Mouse (Mus musculus): ENCODE data around the gene Raf1.
"Not testable (repeated sequence)": the region's sequence is repeated elsewhere in the genome, so short reads cannot be mapped to it uniquely, and the experiment has no call there.

Raf1 gene

DNA sequence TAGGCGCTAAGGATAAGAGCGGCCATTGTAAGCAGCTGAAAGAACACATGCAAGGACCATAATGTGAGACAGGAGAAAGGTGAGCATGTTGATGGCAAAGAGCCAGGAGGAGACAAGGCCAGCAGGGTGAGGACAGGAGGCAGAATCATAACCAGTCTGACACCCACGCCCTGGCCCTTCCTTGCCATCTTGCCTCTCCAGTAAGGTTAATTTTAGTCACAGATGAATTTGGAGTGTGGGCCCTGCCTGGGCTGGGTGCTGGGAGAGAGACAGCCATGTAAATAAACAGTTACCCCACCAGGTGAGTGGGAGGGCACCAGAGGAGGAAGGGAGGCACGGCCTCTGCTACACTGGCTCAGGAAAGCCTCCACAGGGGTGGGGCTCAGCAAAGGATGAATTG lies 4.6 kb upstream of the Raf1 start:
- DNase-seq (ENCODE audit: low spot score in 2 of 2), result no peak

DNA sequence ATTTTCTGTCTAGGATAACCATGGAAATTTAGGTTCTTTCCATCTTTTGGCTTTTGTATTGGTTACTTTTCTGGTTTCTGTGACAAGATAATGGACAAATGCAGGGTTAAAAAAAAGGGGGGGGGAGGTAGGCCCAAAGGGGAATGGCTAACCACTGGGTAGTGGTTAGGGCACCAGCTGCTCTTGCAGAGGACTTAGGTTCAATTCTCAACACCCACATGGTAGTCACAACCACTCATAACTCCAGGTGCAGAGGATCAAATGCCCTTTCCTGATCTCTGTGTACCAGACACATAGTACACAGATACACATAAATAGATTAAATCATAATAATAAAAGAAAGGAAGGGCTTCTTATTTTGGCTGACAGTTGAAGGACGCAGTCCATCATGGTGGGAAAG lies 1.6 kb upstream of the Raf1 start:
- DNase-seq (ENCODE audit: low spot score in 2 of 2), result no peak

DNA sequence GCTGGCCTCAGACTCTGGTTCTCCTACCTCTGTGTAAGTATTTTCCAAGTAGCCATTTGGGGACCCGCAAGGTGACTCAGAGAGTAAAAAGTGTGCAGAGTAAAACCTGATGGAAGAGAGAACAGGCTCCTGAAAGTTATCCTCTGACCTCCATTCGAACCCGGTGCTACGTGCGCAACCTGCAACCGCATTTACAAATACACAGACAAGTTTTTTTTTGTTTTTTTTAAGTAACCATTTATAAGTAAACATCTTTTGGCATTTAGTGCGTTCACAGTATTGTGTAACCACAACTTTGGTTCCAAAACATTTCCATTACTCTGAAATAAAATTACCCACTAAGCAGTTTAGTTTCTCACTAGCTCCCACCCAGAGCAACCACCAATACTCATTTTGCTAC lies 1.0 kb upstream of the Raf1 start:
- DNase-seq (ENCODE audit: low spot score in 2 of 2), result no peak

DNA sequence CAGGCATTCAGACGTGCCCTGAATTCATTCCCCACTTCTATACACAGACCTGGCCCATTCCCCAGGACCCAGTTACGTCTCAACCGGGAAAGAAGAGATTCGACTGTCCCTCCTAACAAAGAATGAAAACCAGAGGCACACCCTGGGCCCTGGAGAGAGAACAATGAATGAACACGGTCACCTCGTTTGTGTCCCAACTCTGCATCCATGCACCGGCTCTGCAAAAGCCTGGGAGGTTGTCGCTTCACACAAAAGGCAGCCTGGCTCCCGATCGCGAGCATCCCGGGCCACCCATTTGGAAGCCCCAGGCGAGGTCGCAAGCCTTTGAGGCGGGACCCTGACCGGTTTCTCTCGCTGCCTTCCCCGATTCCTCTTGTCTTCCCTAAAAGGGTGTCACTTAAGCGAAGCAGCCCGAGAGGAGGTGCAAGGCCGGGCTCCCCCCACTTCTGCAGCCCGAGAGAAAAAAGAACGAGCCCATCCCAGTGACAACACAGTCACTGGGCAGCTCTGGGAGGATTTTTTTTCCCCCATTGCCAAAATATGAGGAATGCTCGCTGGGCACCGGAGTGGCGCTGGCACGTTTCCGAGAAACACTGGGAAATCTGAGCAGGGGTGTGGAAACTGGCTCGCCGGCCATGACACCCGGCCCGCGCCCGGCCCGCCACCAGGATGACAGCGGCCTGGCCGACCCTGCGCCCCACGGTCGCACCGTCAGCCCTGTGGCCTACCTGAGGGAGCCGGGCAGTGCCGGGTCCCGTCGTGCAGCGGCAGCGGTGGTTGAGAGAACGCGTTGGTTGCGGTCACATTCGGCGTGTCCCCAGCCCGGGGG lies 713 bp downstream of the Raf1 start:
- no peak for DNase-seq (ENCODE audit: low spot score in 2 of 2)

DNA sequence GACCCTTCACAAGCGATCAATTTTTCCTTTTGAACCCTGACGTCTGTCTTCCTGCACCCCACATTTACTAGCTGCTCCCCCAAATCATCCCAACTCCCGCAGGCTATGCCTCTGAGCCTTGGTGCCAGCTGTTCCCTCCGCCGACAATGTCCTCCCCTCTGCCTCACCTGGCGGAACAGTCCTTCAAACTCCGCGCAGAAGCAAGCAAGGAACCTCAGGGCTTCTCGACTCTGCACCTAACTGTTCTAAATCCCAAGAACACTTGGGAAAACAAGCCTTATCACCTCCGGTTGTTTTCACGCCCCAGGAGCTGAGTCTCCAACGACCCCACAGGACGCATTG lies 1.3 kb downstream of the Raf1 start:
- DNase-seq (ENCODE audit: low spot score in 2 of 2), result no peak

DNA sequence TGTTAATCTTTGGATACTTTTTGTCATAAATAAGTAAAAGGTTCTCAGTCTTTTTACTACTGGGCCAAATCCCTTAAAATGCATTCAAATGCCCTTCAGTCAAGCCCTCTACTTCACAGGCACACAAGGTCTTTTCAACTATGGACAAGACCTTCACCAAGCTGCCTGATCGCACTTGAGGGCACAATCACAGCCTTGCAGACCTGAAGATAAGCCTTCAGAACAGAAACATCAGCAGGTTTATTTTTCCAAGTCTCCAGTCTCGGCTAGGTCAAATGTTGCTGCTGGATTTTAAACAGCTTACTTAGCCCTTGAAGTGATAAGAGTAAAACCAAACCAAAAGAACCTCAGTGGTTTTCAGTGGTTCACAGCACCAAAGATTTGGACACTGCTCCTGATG lies 2.1 kb downstream of the Raf1 start:
- DNase-seq (ENCODE audit: low spot score in 2 of 2), result no peak

DNA sequence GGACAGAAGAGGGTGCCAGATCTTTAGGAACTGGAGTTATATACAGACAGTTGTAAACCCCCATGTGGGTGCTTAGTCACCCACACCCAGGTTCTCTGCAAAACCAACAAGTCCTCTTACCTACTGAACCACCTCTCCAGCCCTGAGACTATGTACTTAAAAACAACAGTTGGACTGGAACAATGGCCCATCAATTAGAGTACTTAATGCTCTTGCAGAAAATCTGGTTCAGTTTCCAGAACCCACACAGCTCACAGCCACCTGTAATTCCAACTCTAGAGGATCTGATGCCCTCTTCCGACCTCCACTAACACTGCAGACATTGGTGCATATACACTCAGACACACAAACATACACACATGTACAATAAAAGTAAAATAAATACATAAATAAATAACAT lies 3.7 kb downstream of the Raf1 start:
- DNase-seq (ENCODE audit: low spot score in 2 of 2), result no peak

DNA sequence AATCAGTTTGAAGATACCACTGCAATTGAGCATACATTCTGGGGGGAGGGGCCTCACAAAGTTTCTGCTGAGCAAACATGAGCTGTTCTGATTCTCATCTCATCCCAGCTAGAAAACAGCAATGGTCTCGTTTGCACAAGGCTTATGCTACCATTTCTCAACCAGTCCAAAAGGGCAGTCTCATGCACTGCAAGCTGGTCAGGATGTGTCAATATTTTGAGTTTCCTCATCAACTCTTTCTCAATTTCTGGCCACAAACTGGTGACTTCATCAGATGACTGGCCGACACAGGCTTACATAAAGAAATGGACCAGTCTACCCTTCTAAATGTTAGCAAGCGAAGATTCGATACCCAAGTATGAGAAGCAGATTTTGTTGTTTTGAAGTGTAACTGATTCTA lies 9.8 kb downstream of the Raf1 start:
- no peak for DNase-seq (ENCODE audit: low spot score in 2 of 2)

DNA sequence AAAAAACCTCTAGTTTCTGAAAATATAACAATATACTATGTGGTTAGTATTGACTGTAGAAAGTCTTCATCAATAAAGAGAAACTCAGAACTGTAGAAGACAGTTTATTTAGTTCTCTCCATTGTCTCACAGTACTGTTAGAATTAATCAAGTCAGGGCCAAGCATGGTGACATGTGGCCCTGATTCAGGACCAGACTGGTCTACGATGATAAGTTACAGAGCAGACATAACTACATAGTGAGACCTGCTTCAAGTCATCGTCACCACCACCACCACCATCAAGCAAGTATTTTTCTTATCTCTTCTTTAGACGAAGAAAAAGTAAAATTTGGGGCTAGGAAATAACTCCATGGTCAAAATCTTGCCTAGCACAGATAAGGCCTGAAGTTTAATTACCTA lies 12.2 kb downstream of the Raf1 start:
- no peak for DNase-seq (ENCODE audit: low spot score in 2 of 2)

DNA sequence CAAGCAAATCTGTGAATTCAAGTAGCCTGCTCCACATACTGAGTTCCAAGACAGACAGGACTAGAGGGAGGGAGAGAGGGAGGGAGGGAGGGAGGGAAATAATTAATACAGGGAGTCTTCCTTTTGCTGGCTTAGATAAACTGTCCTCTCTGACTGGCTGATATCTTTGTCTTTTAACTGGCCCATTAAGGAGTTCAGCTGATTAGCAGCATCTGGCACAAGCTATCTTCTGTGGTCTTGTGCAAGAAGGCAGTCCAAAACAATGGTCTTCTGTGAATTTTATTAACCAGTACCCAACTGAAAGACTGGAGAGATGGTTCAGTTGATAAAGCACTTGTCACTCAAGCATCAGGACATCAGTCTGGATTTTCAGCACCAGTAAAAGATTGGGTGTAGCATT lies 17.6 kb downstream of the Raf1 start:
- DNase-seq (ENCODE audit: low spot score in 2 of 2), result no peak

DNA sequence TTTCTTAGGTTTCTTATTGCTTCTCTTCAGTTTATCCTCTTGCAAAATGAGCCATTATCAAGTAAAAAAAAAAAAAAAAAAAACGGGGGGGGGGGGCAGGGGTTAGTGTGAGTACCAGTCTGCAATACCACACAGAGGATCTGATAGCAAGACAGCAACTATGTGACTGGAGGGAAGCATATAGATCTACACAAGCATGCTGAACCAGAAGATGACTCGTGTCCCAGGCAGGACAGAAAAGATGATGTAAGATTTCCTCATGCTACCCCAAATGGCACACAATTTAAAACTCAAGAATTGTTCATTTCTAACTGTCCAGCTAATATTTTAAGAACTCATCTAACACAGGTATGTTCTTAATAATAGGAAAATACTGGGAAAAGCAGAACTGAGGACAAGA lies 22.5 kb downstream of the Raf1 start:
- no peak for DNase-seq (ENCODE audit: low spot score in 2 of 2)

DNA sequence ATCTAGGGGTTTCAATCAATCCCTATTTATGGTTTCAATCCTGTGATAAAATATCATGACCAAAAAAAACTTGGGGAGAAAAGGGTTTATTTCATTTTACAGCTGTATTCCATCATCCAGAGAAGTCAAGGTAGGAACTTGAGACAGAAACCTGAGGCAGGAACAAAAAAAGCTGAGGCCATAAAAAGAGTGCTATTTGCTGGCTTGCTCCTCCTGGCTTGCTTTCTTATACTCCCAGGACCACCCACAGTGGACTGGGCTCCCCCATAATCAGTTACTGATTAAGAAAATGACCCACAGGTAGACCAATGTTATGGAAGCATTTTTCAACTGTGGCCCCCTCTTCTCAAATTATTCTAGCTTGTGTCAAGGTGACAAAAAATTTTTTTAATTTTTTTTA lies 24.7 kb downstream of the Raf1 start:
- no peak for DNase-seq (ENCODE audit: low spot score in 2 of 2)

DNA sequence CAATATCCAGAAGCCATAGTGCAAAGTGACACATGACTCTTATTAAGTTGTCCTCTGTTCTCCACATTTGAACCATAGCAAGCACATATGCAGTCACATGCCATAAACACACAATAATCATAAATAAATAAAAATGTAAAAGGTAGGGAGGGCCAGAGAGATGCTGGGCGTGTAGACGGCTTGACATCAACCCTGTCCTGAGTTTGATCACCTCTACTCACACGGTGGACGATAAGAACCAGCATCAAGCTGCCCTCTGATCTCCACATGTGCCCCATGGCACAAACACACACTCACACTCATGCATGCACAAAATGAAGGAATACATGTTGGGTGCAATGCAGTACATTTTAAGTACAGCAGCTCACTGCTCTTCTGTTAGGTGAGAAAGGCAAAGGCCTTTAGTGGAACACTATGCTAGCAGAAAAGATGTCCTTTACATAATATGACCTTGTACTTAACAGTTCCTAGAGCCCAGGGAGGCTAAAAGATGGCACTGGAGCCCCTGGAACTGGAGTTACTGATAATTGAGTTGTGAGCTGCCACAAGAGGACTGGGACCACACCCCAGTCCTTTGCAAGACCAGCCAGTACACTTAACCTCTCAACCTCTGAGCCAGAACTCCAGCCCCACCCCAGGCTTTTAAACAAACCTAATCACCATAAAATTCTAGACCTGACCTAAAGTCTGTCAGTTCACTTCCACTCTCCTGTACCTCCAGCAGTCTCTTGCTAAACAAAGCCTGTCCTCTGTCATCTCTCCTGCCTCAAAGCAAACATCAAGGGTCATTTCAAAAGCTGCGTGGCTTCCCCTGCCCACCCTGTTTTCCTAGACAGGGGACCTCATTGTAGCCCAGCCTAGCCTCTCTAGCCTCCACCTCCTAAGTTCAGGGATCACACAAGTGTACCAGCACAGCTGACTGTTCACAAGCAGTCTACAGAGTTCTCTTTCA lies 25.7 kb downstream of the Raf1 start:
- DNase-seq (ENCODE audit: low spot score in 2 of 2), result no peak

DNA sequence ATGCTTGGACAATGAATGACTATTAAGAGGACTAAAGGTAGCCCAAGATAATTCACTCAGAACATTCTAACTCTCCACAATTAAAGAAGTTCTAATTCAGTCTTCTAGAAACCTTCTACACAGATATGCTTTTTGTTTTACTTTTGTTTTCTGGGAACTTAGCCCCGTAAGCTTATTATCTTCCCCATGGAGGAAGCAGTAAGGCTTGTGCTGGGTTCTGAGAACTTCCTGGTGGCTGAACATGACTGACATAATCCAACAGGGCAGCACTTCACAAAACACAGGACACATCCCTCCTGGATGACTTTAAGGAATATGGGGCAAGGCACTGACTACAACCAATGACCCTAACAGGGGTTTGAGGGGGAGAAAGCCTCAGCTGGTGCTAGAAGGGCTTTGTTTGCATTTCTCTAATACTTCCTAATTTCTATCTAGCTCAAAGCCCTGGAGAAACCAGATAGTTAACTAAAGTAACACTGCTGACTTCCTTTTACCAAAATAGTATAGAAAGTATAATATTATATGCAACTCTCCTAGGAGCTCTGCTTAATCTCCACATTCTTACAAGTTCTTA lies 26.6 kb downstream of the Raf1 start:
- no peak for DNase-seq (ENCODE audit: low spot score in 2 of 2)

DNA sequence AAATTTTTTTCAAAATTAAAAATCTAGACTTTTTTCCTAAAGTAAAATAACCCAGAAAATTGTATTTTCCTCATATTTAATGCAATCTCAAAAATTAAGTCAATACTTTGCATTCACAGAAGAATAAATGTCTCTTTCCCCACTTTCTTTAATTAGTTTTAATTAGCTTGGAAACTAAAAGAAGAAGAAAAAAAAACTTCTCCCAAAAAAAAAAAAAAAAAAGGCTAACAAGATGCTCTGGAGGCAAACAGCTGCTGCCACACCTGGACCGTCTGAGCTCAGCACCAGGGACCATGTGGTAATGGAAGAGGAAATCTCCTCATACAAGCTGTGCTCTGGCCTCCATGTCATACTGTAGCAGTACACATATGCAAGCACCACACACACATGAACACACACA lies 33.1 kb downstream of the Raf1 start:
- no peak for DNase-seq (ENCODE audit: low spot score in 2 of 2)

DNA sequence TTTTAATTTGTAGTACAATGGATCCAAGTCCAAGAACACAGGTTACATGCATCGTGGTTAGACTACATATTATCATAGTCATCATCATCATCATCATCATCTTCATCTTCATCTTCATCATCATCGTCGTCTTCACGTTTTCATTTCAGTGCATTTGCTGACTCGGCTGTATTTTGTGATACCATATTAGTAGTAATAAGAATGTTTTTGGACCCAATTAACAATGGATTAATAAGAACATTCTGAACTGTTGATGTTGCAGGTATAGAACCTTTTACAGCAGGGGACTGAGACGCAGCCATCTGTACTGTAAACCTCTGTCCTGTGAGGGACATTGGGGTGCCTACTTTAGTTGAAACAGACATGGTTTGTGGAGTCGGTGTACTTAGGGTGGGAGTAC lies 38.2 kb downstream of the Raf1 start:
- not testable (repeated sequence) for DNase-seq (ENCODE audit: low spot score in 2 of 2)

DNA sequence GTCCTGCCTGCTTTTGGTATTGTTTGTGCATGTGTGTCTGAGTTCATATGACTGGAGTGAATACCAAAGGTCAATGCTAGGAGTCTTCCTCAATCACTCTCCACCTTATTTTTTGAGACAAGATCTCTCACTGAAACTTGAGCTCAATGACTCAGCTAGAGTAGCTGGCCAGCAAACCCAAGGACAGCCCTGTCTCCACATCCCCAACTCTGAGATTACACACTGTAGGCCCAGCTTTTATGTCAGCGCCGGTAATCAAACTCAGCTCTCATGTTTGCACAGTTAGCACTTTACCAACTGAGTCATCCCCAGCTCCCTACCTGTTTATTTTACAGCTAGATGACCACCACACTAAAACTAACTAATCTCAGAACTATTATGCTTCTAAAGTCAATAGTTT lies 42.4 kb downstream of the Raf1 start:
- DNase-seq (ENCODE audit: low spot score in 2 of 2), result no peak

DNA sequence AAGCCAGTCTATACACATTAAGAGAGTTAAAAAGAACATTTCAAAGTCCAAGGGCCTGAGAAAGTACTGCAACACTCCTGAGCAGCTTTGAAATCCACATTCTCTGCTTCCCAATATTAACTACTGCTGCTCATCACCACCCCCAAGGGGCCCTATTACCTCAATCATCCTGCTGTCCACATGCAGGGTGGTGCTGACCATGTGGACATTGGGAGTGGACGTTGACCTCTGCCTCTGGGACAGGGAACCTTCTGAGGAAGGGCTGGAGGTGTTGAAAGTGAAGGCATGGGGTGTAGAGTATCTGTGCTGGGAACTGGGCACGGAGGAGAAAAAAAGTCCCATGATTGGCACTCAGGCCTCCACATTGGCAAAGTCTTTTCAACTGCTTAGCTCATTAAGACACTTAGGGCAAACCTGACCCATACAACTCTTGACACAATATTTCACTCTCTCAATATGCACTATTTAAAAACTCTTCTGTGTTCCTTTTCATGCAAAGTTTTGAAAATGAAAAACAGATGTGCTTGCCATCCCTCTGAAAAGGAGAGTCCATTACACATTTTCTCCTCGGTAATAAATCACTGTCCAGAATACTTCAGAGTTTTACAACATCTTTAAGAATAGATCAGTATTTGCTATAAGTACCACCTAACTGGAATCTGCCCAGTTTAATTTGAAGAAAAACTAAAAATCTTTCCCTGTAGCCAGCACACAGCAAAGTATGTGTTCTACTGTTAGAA lies 45.2 kb downstream of the Raf1 start:
- DNase-seq (ENCODE audit: low spot score in 2 of 2), result no peak

DNA sequence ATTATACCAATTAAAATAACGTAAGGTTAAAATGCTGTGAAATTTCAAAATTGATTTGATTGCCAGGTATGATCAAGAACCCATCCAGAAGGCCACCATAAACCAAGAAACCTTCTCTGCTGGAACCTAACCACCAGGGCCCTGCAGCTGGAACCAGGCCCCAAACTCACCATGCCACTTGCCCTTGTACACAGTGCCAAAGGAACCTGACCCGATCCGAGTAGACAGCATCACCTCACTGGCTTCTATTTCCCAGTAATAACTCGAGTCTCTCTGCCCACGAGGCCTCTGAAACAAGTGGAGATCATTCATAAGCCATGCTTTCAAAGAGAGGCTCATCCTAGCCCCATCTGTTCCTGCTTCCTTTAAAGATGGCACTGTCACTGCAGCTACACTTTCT lies 50.3 kb downstream of the Raf1 start:
- DNase-seq (ENCODE audit: low spot score in 2 of 2), result no peak

DNA sequence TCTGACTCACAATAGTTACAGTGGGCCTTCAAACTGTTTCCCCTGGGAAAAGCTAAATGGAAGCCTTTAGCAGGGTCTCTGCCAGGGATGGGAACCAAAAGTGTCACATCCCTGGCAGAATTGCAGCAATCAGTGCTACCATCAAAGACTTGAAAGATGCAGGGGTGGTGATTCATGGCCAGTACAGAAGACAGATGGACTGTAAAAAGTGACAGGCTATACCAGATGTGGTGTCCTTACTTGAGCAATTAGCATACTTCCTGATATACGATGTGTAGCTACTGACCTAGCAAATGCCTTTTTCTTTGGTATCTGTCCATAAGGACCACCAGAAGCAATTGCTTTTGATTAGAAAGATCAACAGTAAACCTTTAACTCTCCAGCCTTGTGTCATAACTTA lies 55.5 kb downstream of the Raf1 start:
- no peak for DNase-seq (ENCODE audit: low spot score in 2 of 2)

DNA sequence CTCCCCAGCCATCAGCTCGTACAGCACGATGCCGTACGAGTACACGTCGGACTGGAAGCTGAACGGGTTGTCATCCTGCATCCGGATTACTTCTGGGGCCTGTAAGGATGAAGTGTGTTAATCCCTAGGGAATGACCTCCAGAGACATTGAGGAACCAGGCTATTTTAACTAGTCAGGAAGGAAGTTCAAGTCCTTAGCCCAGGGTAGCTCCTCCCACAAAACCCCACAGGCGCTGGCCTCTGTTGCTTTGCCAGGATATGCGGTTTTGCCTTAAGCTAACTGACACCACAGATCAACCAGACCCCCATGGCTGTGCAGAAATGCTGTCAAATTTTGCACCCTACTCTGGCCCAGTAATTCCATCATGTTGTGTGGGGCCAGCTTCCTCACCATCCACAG lies 56.6 kb downstream of the Raf1 start:
- DNase-seq (ENCODE audit: low spot score in 2 of 2), result no peak

DNA sequence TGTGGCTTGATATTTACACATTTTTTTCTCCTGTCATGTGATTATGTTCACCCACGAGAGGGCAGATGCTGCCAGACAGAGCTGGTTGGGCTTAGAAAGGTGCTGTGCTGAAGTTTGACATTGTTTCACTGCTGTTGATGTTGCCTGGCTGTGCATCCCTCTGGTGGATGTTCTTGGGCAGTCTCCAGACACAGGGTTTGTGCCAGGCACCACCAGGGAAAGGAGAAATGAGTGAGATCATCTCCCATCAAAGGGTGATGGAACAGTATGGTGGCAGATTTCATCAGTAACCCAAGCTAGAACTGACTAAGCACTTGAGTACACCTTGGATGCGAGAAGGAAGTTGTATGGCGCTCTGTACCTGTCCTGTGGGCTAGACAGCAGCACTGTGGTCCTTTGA lies 60.5 kb downstream of the Raf1 start:
- no peak for DNase-seq (ENCODE audit: low spot score in 2 of 2)

All from spleen, postnatal 14 days (tissue).